Mouse (Mus musculus): ENCODE results near the gene Hpf1. TPM values are rescaled to one million over a fixed set of nuclear protein-coding genes. Genes with fewer than 3 reads are reported as not detected.

The Hpf1 gene
- total RNA-seq, 2 experiments from 2014 or later = 42.0 to 49.0 TPM

GRCm38 (mm10) chr8:60889131-60889842 lies 931 bp upstream of the Hpf1 start:
- DNase-seq (ENCODE audit: extremely low spot score in 1 of 2, low spot score in 2 of 2) = no peak
- intact Hi-C loops (cut with DNase I) = no loop called here

GRCm38 (mm10) chr8:60890520-60890874 lies 279 bp downstream of the Hpf1 start:
- DNase-seq (ENCODE audit: extremely low spot score in 1 of 2, low spot score in 2 of 2) = no peak
- intact Hi-C loops (cut with DNase I) = no loop called here

DNA sequence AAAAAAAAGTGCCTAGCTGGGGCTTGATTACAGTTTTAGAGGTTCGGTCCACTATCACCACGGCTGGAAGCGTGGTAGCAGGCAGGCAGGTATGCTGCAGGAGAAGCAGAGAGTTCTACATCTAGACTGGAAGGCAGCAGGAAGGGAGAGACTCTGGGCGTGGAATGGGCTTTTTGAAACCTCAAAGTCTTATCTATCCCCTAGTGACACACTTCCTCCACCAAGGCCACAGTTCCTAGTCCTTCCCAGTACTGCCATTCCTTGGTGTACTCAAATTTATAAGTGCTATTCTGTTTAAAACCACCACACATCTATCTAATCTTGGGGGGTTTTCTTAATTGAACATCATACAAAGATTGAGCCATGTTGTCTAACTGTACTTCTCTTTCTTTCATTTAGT lies 1.5 kb downstream of the Hpf1 start:
- DNase-seq (ENCODE audit: extremely low spot score in 1 of 2, low spot score in 2 of 2) = no peak
- intact Hi-C loops (cut with DNase I) = no loop called here

- intact Hi-C loops (cut with DNase I) = no loop called here
- DNase-seq (ENCODE audit: extremely low spot score in 1 of 2, low spot score in 2 of 2) = no peak
These were observed 5.7 kb downstream of the Hpf1 start for GRCm38 (mm10) chr8:60895878-60896277.

DNA sequence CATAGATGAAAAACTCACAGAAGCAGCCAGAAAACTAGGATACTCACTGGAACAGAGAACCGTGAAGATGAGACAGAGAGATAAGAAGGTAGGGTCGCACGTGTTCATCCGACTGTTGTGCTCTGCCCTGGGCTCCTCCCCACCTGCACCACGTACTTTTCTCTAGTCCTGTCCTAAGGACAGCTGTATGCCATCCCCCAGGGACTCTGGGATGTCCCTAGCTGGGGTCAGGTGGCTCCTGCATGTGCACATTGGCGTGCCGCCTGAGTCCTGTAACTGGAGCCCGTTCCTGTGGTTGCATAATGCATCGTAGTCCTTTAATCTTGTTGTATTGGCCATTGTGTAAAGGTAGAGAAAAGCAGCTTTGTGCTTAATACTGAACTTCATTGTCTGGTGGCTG lies 9.9 kb downstream of the Hpf1 start:
- intact Hi-C loops (cut with DNase I) = no loop called here

DNA sequence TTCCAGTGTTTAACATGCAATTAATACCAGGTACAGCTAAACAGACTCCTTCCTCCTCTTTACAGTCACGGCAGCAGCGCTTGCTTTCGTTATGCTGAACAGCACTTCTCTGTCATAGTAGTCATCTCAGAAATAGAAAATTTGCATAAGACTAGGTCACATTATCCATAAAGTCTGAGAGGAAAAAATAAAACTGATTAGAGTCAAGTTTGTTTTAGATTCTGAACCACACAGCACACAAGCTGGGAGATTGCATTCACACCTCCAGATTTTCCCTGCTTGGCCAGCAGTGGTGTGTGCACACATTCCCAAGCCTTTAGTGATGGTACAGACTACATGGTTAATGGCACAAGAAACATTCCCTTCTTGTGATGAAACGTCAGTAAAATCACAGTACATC lies 21.9 kb downstream of the Hpf1 start:
- DNase-seq (ENCODE audit: extremely low spot score in 1 of 2, low spot score in 2 of 2) = no peak
- intact Hi-C loops (cut with DNase I) = no loop called here

More for the DNA sequence above, 9.9 kb downstream of the Hpf1 start:
- DNase-seq (ENCODE audit: extremely low spot score in 1 of 2, low spot score in 2 of 2) = peak in 1 of 2 experiments; percentile 32

GRCm38 (mm10) chr8:60912554-60912953 lies 22.3 kb downstream of the Hpf1 start:
- intact Hi-C loops (cut with DNase I) = no loop called here
- no peak for DNase-seq (ENCODE audit: extremely low spot score in 1 of 2, low spot score in 2 of 2)

- intact Hi-C loops (cut with DNase I) = no loop called here
- no peak for DNase-seq (ENCODE audit: extremely low spot score in 1 of 2, low spot score in 2 of 2)
These were observed 28.9 kb downstream of the Hpf1 start for GRCm38 (mm10) chr8:60919069-60919468.

- intact Hi-C loops (cut with DNase I) = no loop called here
- DNase-seq (ENCODE audit: extremely low spot score in 1 of 2, low spot score in 2 of 2) = no peak
These were observed 30.0 kb downstream of the Hpf1 start for GRCm38 (mm10) chr8:60920176-60920575.

DNA sequence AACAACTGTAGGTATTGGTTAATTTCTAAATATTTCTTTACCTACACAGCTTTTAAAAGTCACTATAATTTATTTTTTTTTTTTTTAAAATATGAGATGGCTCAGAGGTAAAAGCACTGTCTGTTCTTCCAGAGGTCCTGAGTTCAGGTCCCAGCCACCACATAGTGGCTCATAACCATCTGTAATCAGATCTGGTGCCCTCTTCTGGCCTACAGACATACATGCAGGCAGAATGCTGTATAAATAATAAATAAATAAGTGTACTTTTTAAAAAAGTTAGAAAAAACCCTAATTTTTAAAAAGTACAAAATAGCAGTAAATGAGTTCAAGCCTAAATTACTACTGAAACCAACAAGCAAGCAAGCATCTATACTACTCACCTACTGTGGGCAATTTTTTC lies 43.4 kb downstream of the Hpf1 start:
- intact Hi-C loops (cut with DNase I) = no loop called here
- no peak for DNase-seq (ENCODE audit: extremely low spot score in 1 of 2, low spot score in 2 of 2)

DNA sequence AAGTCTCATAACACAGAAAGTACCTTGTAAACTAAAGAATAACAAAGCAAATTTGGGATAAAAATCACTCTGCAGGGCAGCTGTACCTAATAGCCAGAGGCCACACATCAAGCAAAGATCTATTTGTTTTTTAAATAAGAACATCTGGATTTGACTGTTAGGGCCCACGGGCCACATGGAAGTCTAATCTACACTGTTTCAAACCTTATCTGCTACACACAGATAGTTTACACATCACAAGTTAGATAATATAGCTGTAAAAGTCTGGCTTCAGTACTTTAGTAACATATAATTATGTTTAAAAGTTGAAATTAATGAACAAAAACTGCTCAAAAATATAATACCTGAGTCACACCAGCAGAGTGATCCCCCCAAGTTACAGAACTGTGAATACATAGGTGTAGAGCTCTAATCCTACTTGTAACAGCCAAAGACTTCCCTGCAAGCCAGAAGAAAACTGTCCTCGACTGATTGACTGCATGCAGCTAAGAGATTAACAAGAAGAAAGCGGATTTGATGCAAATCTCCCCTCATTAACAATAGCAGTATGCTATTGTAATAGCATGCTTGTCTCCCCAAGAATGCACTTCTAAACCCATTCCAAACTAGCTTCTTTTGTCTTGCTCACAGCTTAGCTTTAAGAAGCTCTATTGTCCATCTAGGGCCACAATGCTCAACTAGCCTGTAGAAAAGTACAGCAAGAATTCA lies 48.7 kb downstream of the Hpf1 start:
- intact Hi-C loops (cut with DNase I) = no loop called here
- DNase-seq (ENCODE audit: extremely low spot score in 1 of 2, low spot score in 2 of 2) = no peak

DNA sequence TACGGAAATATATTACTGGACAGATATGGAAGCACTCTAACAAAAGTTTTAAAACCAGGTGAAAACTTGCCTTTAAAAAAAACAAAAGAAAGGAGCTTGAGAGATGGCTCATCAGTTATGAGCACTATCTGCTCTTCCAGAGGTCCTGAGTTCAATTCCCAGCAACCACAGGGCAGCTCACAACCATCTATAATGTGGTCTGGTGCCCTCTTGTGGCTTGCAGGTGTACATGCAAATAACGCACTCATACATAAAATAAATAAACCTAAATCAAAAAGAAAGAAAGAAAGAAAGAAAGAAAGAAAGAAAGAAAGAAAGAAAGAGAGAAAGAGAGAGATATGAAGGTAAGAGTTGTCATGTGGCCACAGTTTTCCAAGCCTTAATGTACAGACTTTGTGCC lies 52.6 kb downstream of the Hpf1 start:
- DNase-seq (ENCODE audit: extremely low spot score in 1 of 2, low spot score in 2 of 2) = no peak
- intact Hi-C loops (cut with DNase I) = no loop called here

DNA sequence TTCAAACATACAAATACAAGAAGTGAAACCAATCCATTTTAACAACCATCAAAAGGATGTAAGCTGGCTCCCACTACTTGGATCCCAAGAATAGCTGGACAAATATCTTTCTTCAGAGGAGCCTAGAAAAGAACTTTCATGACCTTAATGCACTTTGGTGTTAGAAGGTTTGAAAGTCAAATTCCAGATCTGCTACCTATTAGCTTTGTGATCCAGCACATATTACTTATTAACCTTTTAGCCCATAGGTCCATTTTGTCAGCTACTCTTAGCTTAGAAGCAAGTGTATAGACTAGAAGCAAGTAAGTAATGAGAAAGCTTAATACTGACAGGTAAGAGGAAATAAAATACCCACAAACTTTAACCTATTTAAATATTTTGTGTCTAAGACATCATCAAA lies 57.3 kb downstream of the Hpf1 start:
- DNase-seq (ENCODE audit: extremely low spot score in 1 of 2, low spot score in 2 of 2) = no peak
- intact Hi-C loops (cut with DNase I) = no loop called here

DNA sequence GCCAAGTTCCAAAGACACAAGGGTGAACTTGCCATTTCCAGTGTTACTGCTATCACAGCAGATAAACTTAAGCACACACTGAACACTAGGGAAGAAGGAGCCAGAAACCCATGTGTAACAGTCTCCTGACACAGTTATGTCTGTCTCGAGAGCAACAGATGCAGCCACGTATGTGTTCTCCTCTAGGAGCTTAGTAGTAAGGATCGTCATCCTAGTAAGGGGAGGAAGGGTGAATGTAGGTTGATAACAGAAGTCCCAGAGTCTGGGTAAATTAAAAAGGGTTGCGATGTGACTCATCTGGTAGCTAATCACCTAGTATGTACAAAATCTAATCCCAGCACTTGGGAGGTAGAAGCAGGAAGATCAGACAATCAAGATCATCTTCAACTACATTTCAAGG lies 59.6 kb downstream of the Hpf1 start:
- intact Hi-C loops (cut with DNase I) = no loop called here
- no peak for DNase-seq (ENCODE audit: extremely low spot score in 1 of 2, low spot score in 2 of 2)

- intact Hi-C loops (cut with DNase I) = no loop called here
These were observed 61.1 kb downstream of the Hpf1 start for GRCm38 (mm10) chr8:60951271-60951670.

GRCm38 (mm10) chr8:60951757-60952156 lies 61.5 kb downstream of the Hpf1 start:
- no peak for DNase-seq (ENCODE audit: extremely low spot score in 1 of 2, low spot score in 2 of 2)
- intact Hi-C loops (cut with DNase I) = no loop called here

More at GRCm38 (mm10) chr8:60951271-60951670, 61.1 kb downstream of the Hpf1 start:
- no peak for DNase-seq (ENCODE audit: extremely low spot score in 1 of 2, low spot score in 2 of 2)

GRCm38 (mm10) chr8:60952803-60953202 lies 62.6 kb downstream of the Hpf1 start:
- intact Hi-C loops (cut with DNase I) = no loop called here

GRCm38 (mm10) chr8:60954281-60955014 lies 64.2 kb downstream of the Hpf1 start:
- intact Hi-C loops (cut with DNase I) = no loop called here

More at GRCm38 (mm10) chr8:60952803-60953202, 62.6 kb downstream of the Hpf1 start:
- no peak for DNase-seq (ENCODE audit: extremely low spot score in 1 of 2, low spot score in 2 of 2)

GRCm38 (mm10) chr8:60956847-60957246 lies 66.6 kb downstream of the Hpf1 start:
- intact Hi-C loops (cut with DNase I) = no loop called here
- DNase-seq (ENCODE audit: extremely low spot score in 1 of 2, low spot score in 2 of 2) = no peak

More at GRCm38 (mm10) chr8:60954281-60955014, 64.2 kb downstream of the Hpf1 start:
- peak; percentile 76 to 81 for DNase-seq (ENCODE audit: extremely low spot score in 1 of 2, low spot score in 2 of 2)
